Mouse (Mus musculus) ES-E14 (cell line): ENCODE results near the gene Olfr1049. TPM values are rescaled to one million over a fixed set of nuclear protein-coding genes. Genes with fewer than 3 reads are reported as not detected.

ENCODE experiments used
- DNase-seq: peaks from one replicate; pipeline ENCODE4 v3.0.0-alpha.2; 2013; ENCODE audit warnings: low read depth, low spot score
- H3K27ac ChIP-seq: 2 replicates; pipeline ENCODE4 v1.5.1; 2012; ENCODE audit warnings: low read depth, mild to moderate bottlenecking, low read length, moderate library complexity, mixed read lengths; ENCODE audit not compliant: poor library complexity, insufficient read depth, severe bottlenecking
- H3K36me3 ChIP-seq: 2 replicates; pipeline ENCODE4 v1.6.1; 2012; ENCODE audit warnings: mild to moderate bottlenecking, low read length, moderate library complexity, mixed read lengths; ENCODE audit not compliant: control insufficient read depth, poor library complexity, insufficient read depth, severe bottlenecking
- H3K4me1 ChIP-seq, 2 experiments: fragments of 150-350 bp in 1 of 2; sonication (generic) in 1 of 2; 2 replicates each; pipeline ENCODE4 v1.6.1; 2012; ENCODE audit warnings: low read length in 2 of 2, mild to moderate bottlenecking in 1 of 2, mixed read lengths in 1 of 2; ENCODE audit not compliant: control insufficient read depth in 2 of 2, insufficient read depth in 2 of 2, poor library complexity in 1 of 2
- H3K4me3 ChIP-seq, 2 experiments: fragments of 150-350 bp in 1 of 2; sonication (generic) in 1 of 2; 2 replicates each; pipeline ENCODE4 v1.5.1; 2012; ENCODE audit warnings: low read length in 2 of 2, low read depth in 1 of 2, mild to moderate bottlenecking in 1 of 2, mixed read lengths in 1 of 2; ENCODE audit not compliant: insufficient read depth in 1 of 2, poor library complexity in 1 of 2, severe bottlenecking in 1 of 2
- H3K9ac ChIP-seq: 2 replicates; pipeline ENCODE4 v1.6.1; 2012; ENCODE audit warnings: low read depth, mild to moderate bottlenecking, low read length, mixed read lengths; ENCODE audit not compliant: poor library complexity, insufficient read depth, severe bottlenecking
- H3K9me3 ChIP-seq: fragments of 150-350 bp; sonication (generic); 2 replicates; pipeline ENCODE4 v1.6.1; 2012; ENCODE audit warnings: low read depth, mild to moderate bottlenecking, low read length; ENCODE audit not compliant: control insufficient read depth, insufficient read depth
- CHD2 ChIP-seq: IDR thresholded peaks from 2 replicates; pipeline ENCODE4 v1.6.1; 2014; ENCODE audit warnings: mild to moderate bottlenecking, low read depth, low read length, inconsistent platforms
- HCFC1 ChIP-seq: IDR thresholded peaks from 2 replicates; pipeline ENCODE4 v1.6.1; 2012; ENCODE audit warnings: low read length, inconsistent platforms, borderline replicate concordance; ENCODE audit not compliant: insufficient read depth
- MAFK ChIP-seq: IDR thresholded peaks from 2 replicates; pipeline ENCODE4 v1.6.1; 2014; ENCODE audit warnings: mild to moderate bottlenecking, low read depth, low read length, inconsistent platforms; ENCODE audit not compliant: insufficient read depth
- ZC3H11A ChIP-seq: IDR thresholded peaks from 2 replicates; pipeline ENCODE4 v1.6.1; 2012; ENCODE audit warnings: low read depth, mild to moderate bottlenecking, inconsistent platforms, low read length, borderline replicate concordance
- ZNF384 ChIP-seq: IDR thresholded peaks from 2 replicates; pipeline ENCODE4 v1.6.1; 2012; ENCODE audit warnings: low read depth, low read length, inconsistent platforms
- in situ Hi-C, 2 experiments: fragments of 600-800 bp; cut with MboI; formaldehyde crosslinking; loops; one replicate each; pipeline ENCODE4 v1.15.1; 2025; ENCODE audit warnings: low sequenced_read_pairs in 2 of 2, inconsistent platforms in 1 of 2; ENCODE audit not compliant: unreplicated experiment in 2 of 2
- total RNA-seq: library from RNA; depleted of rRNA; stranded (reverse); fragments of 300-350 nt; gene quantifications from 2 replicates; pipeline ENCODE4 v1.2.3, GENCODE M21; 2012; rRNA removed

Olfr1049 gene
- total RNA-seq, 1 experiment, result not detected

DNA sequence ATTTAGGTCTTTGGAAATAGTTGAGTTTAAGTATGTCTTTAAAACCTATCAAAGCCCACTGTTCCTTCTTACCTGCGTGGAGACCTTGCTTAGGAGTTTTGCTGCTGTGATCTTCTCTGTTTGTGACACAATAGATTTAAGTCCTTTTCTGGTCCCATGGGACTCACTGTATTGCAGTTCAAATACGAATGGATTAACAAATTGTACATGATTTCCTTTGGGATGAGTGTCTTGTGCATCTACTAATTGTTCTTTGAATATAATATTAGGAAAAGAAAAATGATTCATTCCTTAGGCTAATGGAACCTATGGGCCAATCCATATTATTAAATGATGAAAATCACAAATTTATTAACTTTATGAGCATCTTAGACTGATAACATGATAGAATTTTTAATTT, 38.9 kb downstream of the Olfr1049 start, which contains the start of gene Olfr1046:
Olfr1046 (minus strand) TSS at position 101 of the 400 bp plus-strand sequence.
- DNase-seq, result no peak
- TF ChIP-seq HCFC1 (no peak), ZNF384 (no peak), ZC3H11A (no peak), CHD2 (no peak), MAFK (no peak)
- no peak within 1 kb of the TSS for H3K9ac ChIP-seq
- no peaks in the 10 kb centered on the region for H3K36me3 ChIP-seq
- no peaks in the 10 kb centered on the region for H3K9me3 ChIP-seq
- in situ Hi-C loops, result no loop called here
- H3K4me1 ChIP-seq, result no peaks in the 10 kb centered on the region
- H3K4me3 ChIP-seq, result no peak within 1 kb of the TSS
- no peak within 1 kb of the TSS for H3K27ac ChIP-seq

Other genes starting within 250 kb of the Olfr1049 start
- gene Olfr1033, start 237.7 kb downstream of the Olfr1049 start, total RNA-seq, result not detected in 2 replicates
- not detected in 2 replicates for gene Olfr1034, start 212.5 kb downstream of the Olfr1049 start, total RNA-seq
- gene Olfr1036, start 184.3 kb downstream of the Olfr1049 start, total RNA-seq, result not detected in 2 replicates
- gene Olfr1037, start 170.9 kb downstream of the Olfr1049 start, total RNA-seq, result not detected in 2 replicates
- gene Olfr1039, start 122.4 kb downstream of the Olfr1049 start, total RNA-seq, result not detected in 2 replicates
- not detected in 2 replicates for gene Olfr1040, start 111.6 kb downstream of the Olfr1049 start, total RNA-seq
- not detected in 2 replicates for gene Olfr1042, start 96.5 kb downstream of the Olfr1049 start, total RNA-seq
- not detected in 2 replicates for gene Olfr1043, start 90.8 kb downstream of the Olfr1049 start, total RNA-seq
- gene Olfr1044, start 80.5 kb downstream of the Olfr1049 start, total RNA-seq, result not detected in 2 replicates
- not detected in 2 replicates for gene Olfr52, start 72.6 kb downstream of the Olfr1049 start, total RNA-seq
- gene Olfr1045, start 55.3 kb downstream of the Olfr1049 start, total RNA-seq, result not detected in 2 replicates
- gene Olfr1046, start 39.0 kb downstream of the Olfr1049 start, total RNA-seq, result not detected in 2 replicates
- not detected in 2 replicates for gene Olfr1047, start 26.9 kb downstream of the Olfr1049 start, total RNA-seq
- gene Olfr1048, start 18.0 kb downstream of the Olfr1049 start, total RNA-seq, result not detected in 2 replicates
- gene Olfr1051, start 20.8 kb upstream of the Olfr1049 start, total RNA-seq, result not detected in 2 replicates
- gene Olfr1052, start 34.1 kb upstream of the Olfr1049 start, total RNA-seq, result not detected in 2 replicates
- gene Olfr1053, start 57.0 kb upstream of the Olfr1049 start, total RNA-seq, result not detected in 2 replicates
- not detected in 2 replicates for gene Olfr1054, start 77.1 kb upstream of the Olfr1049 start, total RNA-seq
- not detected in 2 replicates for gene Olfr1055, start 92.0 kb upstream of the Olfr1049 start, total RNA-seq
- gene Olfr1056, start 104.1 kb upstream of the Olfr1049 start, total RNA-seq, result not detected in 2 replicates
- not detected in 2 replicates for gene Olfr1057, start 120.1 kb upstream of the Olfr1049 start, total RNA-seq
- gene Olfr1058, start 130.2 kb upstream of the Olfr1049 start, total RNA-seq, result not detected in 2 replicates
- gene Olfr1061, start 155.7 kb upstream of the Olfr1049 start, total RNA-seq, result not detected in 2 replicates
- gene Olfr1062, start 168.4 kb upstream of the Olfr1049 start, total RNA-seq, result not detected in 2 replicates
- not detected in 2 replicates for gene Olfr1065, start 192.3 kb upstream of the Olfr1049 start, total RNA-seq
- gene Olfr1066, start 197.9 kb upstream of the Olfr1049 start, total RNA-seq, result not detected in 2 replicates
- not detected in 2 replicates for gene Olfr228, start 229.1 kb upstream of the Olfr1049 start, total RNA-seq